Mouse (Mus musculus): ENCODE measurements around the gene Mdc1.

GRCm38 (mm10) chr17:35840561-35840960 lies 754 bp upstream of the Mdc1 start:
- TF ChIP-seq CTCF (IDR thresholded peaks at IDR 0.05; ENCODE audit: borderline replicate concordance, insufficient read depth, low read depth, low read length): no peak
- TF ChIP-seq POLR2A (IDR thresholded peaks at IDR 0.05; ENCODE audit: borderline replicate concordance, insufficient read depth, low read length): no peak

Measured in cerebellum, adult 2 months (tissue).